Mouse (Mus musculus): Measurements from ENCODE around the gene Tenm4.

Tenm4 gene

DNA sequence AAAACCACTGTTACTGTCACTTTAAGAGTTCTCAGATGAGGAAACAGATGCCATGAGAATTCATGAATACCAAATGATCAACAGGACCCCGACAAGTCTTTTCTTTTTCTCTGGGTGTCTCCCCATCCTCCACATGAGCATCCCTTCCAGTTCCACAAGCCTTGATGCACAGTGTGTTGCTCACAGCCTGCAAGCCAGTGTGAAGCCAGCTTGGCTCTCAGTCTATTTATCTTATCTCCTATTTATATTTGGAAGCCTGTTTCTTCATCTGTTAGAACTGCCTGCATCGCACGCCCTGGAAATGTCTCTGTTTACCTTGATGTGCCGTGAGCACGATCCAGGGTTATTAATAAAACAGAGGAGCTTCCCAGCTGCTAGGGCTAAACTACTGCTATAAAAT is 169.8 kb downstream of the Tenm4 start:
- peak; percentile 39 to 48 for DNase-seq (ENCODE audit: low spot score in 2 of 2)

DNA sequence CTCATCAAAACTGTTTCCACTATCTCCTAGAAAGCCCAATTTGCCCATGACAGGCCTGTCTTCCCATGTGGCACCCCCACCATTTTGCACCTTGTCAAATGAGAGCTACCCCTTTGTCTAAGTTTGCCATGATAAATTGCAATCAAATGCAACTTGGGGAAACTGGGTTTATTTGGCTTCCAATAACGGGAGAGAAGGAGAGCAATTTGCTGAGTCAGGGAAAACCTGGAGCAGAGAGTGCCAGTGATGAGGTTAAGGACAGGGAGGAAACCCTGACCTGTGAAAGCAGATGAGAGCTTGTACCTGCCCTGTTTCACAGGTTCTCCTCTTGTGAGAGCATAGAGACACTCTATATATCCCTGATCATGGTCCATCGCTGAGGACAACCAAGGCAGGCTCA is 170.4 kb downstream of the Tenm4 start:
- DNase-seq (ENCODE audit: low spot score in 2 of 2), result no peak

DNA sequence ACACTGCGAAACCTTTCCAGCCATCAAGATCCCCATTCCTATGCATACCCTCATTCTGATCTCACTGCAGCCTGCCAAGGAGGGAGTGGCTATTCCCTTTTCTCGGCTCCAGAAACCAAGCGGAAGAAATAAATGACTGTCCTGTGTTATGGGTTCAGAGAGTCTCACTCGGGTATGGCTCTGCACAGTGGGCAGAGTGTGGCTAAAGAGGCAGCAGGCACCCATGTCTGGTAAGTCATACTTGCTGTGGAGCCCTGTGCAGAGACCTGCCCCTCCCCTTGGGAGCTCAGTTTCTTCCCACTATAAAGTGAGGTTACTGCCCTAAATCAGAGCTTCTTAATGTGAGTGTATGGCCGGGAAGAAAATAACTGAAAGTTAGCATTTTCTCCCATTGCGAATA is 171.9 kb downstream of the Tenm4 start:
- no peak for DNase-seq (ENCODE audit: low spot score in 2 of 2)

DNA sequence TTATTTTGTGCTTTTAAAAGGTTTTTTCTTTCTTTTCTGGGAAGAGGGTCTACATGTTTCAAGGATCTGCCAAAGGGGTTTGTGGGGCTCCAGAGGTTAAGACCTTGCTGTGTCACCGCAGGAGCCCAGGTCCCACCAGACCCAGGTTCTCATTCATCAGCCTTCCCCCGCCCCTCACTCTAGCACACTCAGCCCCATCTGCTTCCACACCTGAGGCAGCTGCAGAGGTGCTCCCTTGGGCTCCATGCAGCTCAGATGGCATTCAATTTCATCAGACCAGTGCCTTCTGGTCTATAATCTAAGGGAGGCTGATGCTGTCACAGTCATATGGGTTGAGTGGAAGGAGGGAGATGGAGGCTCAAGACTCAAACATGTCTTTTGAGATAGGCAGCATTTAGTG is 172.6 kb downstream of the Tenm4 start:
- no peak for DNase-seq (ENCODE audit: low spot score in 2 of 2)

DNA sequence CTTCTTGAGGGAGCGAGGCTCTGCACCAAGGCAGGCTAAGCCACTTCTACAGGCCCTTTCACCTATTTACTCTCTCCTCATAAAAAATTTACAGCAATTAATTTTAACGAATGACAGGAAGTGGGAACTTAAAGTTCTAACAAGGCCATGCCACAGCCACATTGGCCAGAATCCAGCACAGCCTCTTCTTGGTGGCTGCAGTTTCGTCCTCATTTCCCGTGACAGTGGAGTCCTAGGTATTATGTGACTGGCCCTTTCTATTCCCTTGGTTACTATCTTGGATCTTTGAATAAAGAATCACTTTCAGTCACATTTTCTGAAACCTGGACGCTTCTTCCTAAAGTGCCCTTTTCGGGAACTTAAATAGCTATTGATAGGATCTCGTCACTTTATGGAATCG is 181.6 kb downstream of the Tenm4 start:
- DNase-seq (ENCODE audit: low spot score in 2 of 2), result no peak

DNA sequence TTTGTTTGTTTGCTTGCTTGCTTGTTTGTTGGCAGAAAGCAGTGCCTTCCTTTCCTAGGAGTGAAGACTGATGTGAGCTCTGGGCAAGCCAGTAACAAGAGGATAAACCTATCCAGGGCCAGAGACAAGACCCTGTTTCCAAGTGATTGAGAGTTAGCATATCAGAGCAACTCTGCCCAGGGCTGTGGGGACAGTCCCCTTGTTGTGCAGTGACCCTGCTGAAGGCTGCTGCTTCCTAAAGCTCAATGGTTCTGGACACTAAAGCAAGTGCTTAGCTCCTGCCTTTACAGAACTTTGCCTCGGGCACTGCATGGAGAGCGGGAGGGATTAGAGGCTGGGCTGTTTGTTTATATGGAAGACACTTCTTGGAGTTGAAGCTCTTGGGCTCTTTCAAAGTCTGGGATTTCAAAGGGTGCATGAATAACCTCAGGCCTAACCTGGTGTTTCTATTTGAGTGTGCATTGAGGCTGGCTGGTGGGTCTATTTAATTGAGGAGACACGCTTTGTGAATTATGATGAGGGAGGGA is 185.3 kb downstream of the Tenm4 start:
- no peak for DNase-seq (ENCODE audit: low spot score in 2 of 2)

DNA sequence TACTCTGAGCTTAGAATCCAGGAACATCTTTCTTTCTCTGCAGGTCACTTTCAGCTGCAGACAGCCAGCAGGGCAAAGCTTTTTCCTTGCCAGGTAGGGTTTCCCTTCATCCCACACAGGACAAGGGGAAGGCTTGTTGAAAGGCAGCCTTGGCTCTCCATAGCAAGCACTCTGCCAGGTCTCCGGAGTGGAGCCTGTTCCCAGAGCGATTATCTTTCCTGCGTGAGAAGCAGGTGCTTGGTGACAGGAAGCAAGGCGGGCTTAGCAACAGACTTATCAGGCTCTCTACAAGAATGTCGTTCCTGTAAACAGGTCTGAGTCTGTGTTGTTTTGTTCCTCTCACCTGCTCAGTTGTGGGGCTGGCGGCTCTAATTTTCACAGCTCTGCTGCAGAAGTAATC is 186.5 kb downstream of the Tenm4 start:
- no peak for DNase-seq (ENCODE audit: low spot score in 2 of 2)

DNA sequence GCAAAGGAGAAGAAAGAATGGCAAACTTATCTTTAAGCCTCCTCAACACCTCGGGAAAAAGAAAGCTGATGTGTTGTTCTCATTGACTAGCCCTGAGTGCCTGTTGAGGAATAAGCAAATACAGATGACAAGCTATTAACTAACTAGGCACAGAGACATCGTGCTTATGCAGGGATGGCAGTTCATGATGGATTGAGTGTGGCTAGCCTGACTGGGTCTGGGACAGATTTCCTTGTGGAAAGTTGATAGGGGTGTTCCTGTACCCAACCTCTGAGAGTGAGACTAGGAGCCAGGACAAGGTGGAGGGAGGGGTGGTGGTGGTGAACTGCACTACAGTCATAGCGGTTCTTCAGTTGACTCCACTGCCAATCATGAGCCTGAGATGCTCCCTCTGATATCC is 192.3 kb downstream of the Tenm4 start:
- DNase-seq (ENCODE audit: low spot score in 2 of 2), result no peak

DNA sequence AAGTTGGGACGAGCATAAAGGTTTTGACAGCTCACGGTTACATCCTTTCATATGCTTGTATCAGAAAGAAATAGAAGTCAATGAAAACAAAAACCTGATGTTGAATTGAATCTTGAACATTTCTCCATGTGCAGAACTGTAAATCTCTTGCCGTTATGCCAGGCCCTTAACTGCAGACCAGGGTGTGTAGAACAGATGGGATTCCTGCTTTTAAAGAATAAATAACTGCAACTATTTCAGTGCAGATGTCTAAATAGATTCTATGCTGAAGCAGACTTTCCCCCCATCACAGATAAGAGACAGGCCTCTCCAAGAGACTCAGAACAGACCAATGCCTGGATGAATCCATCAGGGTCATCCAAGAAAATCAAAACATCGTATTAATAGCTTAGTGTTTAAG is 198.9 kb downstream of the Tenm4 start:
- DNase-seq (ENCODE audit: low spot score in 2 of 2), result no peak

DNA sequence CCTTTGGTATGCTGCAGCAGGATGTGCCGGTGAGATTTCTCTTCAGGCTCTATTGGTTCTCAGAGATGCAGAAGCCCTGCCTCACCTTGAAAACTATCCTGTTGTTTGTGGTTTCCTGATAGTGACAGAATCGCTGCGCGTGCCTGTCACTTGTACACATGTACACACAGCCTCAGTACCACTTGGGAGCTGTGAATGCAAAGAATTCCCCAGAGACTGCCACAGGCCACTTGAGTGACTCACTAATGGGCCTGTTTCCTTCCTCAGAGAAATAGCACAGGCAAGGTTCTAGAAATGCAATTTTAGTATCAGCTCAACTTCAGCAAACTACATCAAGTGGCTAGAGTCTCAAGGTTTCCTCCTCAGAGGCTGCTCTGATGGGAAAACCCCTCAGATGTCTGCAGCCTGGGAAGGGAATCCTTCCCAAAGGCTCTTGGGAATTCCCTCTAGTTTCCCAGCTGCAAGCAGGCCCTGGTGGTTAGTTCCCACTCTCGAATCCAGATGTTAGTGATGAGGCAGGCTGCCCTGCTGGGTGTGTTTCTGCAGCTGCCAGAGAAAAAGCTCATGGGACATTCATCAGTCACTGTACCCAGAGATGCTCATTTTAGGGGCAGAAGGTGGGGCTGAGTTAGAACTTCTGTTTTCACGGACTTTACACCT is 203.1 kb downstream of the Tenm4 start:
- no peak for DNase-seq (ENCODE audit: low spot score in 2 of 2)

DNA sequence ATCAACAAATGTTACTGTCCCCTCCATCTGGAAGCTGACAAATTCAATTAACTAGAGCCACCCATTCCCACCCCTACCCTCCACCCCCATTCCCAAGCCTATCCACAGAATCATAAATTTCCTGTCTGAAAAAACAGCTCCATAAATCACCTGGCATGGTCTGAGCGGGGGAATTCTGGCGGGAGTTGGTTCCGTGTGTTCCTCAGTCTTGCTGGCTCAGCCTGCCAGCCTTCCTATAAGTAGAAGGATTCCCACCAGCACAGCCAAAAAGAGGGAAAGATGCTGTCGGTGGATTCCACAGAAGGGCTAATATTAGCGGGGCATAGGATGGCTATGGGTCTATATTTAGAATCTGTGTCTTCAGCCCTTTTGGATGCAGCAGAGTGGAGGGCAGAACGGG is 204.5 kb downstream of the Tenm4 start:
- no peak for DNase-seq (ENCODE audit: low spot score in 2 of 2)

DNA sequence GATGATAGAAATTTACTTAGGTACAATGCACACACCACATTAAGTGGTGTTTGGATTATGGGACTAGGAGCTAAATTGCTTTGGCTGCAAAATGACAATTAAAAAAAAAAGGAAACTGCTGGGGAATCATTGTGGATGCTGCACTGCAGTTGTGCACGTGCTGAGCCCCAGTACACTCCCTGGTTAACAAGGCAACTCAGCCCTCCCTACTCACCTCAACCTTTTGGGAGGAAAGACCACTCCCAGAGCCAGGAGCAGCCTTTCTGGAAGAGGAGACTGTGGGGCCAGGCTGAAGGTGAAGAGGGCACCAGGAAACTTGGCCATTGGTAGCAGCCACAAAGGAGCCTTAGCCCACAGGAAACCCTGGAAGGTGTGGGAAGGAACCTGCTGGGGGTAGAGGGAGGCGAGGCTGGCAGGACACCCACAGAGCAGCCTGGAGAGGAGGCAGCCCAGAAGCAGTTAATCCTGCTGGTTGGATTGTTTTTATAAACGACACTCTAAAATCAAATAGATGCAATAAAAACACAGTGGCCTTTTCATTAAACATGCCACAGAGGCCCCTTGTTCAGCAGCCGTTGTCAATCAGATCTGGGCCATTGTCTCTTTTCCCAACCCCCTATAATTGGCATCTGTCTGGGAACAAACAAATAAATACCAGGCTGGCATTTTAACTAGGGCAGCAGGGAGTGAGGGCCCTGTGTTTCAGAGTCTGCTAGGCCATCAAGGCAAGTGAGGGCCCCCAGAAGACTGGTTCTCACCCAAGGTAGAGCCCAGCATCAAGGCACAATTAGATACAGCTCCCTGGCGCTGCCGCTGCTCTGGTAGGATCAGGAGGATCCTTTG is 212.9 kb downstream of the Tenm4 start:
- no peak for DNase-seq (ENCODE audit: low spot score in 2 of 2)

DNA sequence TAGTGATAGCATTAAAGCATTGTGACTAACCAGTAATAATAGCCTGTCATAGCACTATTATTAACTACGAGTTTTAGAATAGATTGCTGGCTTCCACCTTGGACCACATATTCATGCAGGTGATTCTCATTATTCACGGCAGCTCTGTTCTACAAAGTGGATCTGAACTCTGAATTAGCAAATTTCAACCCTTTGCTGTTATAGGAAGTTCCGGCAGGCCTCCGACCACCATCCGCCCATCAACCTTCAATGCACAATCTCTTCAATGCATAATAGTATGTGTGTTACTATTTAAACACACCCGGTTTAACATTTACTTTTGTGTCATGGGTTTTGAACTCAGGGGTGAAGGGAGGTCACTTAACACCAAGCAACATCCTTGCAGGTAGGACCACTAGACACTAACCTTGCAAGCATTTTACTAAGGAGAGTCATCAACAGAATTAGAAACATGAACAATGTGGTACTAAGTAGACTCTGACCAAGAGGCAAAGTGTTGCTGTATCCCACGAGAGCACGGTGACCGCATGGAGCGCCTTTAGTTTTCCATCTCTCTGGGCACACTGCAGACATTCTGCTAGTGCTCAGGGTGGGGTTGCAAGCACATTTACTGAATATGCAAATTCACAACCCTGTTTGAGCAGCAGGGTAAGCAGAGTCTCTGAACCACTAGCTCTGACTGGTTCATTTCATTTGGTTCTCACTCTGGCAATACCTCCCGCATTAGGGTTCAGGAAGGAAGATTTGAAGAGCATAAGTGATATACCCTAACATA is 213.9 kb downstream of the Tenm4 start:
- no peak for DNase-seq (ENCODE audit: low spot score in 2 of 2)

DNA sequence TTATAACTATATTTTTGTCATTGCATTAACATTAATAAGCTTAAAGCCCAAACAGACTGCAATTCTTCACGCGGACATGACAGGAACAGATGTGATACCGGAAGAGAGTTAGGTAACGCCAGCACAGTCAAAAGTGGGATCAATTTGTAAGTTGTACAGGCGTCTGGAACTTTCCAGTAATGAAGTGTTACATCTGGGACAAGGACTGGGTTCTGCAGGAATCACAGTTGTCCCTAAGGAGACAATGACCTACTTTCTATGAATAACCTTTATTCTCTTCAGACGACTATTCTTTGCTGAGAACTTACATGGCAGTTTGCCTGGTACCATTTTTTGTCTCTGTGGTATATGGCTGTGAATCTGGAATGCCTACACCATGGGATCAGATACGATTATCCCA is 214.8 kb downstream of the Tenm4 start:
- no peak for DNase-seq (ENCODE audit: low spot score in 2 of 2)

DNA sequence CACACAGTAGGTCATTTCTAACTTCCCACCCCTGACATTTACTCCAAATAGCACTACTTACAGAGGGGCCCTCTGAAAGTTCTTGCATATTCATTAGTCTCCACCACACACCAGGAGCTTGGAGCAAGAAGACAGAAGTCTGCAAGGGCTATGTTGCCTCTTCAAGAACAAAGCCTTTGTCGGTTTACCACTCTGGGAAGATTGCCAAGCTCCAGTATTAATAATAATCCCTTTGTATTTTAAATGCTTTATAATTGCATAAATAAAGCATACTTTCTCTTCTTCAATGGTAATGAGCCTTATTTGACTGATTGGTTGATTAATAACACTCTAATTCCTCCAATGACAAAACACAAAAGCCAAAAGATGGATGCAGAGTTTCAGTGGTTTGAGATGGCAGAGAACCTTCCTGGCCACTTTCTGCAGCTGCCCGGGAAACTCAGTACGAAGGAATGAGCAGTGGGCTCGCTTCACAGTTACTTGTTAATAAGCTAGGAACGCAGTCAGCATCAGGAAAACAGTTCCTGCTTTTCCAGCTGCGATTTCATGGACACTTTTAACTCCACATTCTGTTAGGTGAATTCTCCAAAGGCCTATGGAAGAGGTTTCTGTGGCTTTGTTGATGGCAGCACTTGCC is 219.1 kb downstream of the Tenm4 start:
- no peak for DNase-seq (ENCODE audit: low spot score in 2 of 2)

DNA sequence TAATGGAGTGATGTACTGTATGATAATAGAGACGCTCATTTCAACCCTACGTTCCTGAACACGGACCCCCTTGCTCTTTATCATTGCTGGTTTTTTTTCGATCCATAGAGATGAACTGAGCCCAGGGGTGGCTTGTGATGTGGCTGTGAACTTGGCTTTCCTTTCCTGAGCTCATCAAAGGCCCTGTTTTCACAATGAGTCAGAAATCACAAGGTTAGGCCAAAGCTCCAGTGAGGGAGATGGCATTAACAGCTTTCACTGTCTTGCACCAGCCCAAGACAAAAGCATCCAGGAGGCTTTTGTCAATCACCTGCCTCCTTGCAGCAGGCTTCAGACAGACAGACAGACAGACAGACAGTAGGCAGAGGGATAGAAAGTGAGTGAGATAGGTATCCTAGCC is 219.8 kb downstream of the Tenm4 start:
- no peak for DNase-seq (ENCODE audit: low spot score in 2 of 2)

DNA sequence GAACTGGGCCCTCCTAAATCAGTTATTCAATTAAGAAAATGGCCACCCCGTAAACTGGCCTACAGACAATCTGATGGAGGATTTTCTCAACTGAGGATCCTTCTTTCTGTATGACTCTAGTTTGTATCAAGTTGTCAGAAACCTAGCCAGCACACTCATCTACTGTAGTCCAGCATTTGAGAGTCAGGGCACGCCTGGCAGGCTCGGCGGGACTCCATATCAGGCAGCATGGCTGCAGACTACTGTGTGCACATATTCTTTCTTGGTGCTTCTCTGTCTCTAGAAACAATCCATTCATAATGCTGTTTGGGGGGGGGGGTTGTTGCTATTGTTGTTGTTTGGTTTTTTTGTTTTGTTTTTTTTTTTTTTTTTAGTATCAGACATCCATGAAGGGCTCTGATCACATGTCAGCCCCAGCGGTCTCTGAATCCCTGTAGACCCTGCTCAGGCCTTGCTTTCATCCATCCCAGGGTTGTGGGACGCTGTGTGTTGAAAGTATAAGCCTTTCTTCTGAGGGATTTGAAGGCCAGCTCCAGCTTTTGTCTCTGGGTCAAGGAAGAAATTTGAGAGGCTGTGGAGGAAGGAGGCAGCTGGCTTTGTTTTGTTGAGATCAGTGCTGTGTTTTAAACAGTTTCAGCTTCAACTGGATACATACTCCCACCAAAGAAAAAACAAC is 220.9 kb downstream of the Tenm4 start:
- no peak for DNase-seq (ENCODE audit: low spot score in 2 of 2)

DNA sequence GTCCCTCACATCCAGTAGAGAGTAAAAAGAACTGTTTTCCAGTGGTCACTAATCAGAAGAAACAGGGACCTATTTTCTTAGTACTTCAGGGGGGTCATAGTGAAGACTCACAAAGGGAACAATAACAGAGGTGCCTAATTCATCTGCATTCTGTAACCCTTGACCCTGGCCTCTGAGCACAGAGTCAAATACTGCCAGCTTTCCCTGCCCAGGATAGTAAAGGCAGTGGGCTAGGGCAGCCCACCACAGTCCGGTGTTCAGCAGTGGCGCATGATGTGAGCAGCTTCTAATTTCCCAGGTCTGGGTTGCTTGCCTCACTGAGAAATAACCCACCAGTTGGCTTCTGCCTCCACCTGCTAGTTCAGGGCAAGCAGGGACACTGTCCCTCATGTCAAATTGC is 221.6 kb downstream of the Tenm4 start:
- no peak for DNase-seq (ENCODE audit: low spot score in 2 of 2)

DNA sequence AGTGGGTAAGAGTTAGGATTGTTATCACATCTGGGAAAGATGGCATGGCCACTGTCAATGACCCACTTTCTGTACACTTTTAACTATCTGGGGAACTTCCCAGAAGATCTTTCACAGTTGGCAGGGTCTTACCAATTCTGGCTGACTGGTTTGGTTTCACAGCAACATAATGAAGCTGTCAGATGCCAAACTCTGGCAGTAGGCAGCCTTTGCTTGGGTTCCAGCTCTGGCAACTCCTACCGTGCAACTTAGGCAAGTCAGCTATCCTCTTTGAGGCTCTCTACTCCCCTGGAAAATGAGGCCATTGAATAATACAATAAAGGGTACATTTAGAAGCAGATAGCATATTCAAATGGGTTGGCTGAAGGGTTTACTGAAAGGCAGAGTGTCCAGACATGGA is 226.9 kb downstream of the Tenm4 start:
- no peak for DNase-seq (ENCODE audit: low spot score in 2 of 2)

DNA sequence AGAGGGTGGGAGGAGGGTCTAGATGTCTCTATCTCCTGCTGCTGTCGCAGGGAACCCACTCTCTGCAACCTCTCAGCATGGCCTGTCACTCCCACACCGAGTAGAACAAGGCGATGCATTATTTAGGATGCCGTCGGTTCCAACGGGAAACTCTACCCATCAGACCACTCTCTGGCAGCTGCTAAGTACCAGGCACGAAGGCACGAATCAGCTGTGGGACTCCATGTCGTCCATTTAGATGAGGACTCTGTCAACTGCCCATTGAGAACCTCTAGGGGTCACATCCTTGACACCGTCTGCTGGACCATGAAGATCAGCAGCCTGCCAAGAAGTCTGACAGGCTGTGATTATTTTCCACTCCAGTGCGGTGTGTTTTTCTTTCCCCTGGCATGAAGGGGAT is 229.4 kb downstream of the Tenm4 start:
- no peak for DNase-seq (ENCODE audit: low spot score in 2 of 2)

DNA sequence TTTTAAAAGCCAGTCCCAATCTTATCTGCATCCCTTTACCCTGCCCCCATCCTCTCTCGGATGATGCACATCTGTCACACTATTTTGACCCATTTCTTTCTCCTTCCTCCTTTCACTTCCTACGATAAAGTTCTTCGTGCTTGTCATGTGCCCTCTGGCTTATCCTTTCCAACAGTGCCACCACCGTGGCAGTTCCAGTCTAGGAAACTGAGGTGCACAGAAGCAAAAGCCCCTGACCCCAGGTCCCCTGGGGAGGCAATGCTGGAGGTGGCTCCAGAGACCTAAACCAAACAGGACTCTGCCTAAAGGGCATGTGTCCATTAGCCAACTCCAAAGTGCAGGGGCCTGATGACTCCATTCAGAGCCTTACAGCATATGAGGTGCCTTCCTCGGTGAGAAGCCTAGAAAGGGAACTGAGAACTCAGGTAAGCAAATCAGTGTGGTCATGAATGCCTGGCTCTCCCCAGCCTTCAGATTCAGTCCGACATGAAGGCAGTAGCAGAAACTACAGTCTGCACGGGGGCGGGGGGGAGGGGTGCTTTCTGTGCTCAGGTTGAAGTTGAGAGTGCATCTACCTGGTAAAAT is 235.7 kb downstream of the Tenm4 start:
- DNase-seq (ENCODE audit: low spot score in 2 of 2), result no peak

All from right cerebral cortex, adult 2 months (tissue).